ENCODE assay signal across 9 mouse cellular contexts in genomic region chr16:35660222-35660621, GRCm38 (mm10).
A peak's percentile ranks its signal among the peaks of the same experiment; 100 is the strongest.
DNase-seq lines count a peak whose midpoint lies in the region; ATAC-seq and TF ChIP-seq lines count a peak whose summit lies in the region.
"Had no signal": no experiment of that assay in that cellular context is flagged by ENCODE, and none has a peak within 500 bp of the region (broad histone marks: within the 10 kb centered on the region; RNA-seq: fewer than 3 reads in every experiment).

No protein-coding gene starts in this region.

- peak in 1 of 2 experiments; percentile 24 for DNase-seq in heart, adult 2 months
- no peak for DNase-seq in heart, adult 18-20 months
- no peak for DNase-seq in embryonic facial prominence, embryonic 14.5 days (ENCODE audit: low spot score)
- DNase-seq in left cerebral cortex, postnatal 4 days = no peak
- no peak for DNase-seq in frontal cortex, postnatal 14 days (ENCODE audit: low spot score in 2 of 2)
- DNase-seq in layer of hippocampus, adult 11-12 months (ENCODE audit: low spot score) = no peak
- DNase-seq: cerebellum, postnatal 10 days had no signal

- peaks cover 11% of the 10 kb centered on the region for H3K27me3 ChIP-seq in heart, adult 2 months (ENCODE audit: control insufficient read depth, insufficient read depth, low read length)
- H3K27me3 ChIP-seq in embryonic facial prominence, embryonic 14.5 days (replicated peaks; ENCODE audit: control insufficient read depth, insufficient read depth, low read length) = peaks cover 39% of the 10 kb centered on the region
- H3K27me3 ChIP-seq in intestine, embryonic 15.5 days (replicated peaks) = peaks cover 31% of the 10 kb centered on the region
- H3K27me3 ChIP-seq in midbrain, embryonic 15.5 days (replicated peaks) = peaks cover 11% of the 10 kb centered on the region

- H3K27ac ChIP-seq in heart, adult 2 months = no peak overlapping the region
- H3K27ac ChIP-seq in embryonic facial prominence, embryonic 14.5 days (replicated peaks; ENCODE audit: low read depth, low read length) = no peak overlapping the region
- H3K27ac ChIP-seq in intestine, embryonic 15.5 days = no peak overlapping the region
- no peak overlapping the region for H3K27ac ChIP-seq in midbrain, embryonic 15.5 days

- WGBS in heart, adult 2 months = 13% methylated on average over 36 of the region's 36 CpGs
- WGBS in embryonic facial prominence, embryonic 14.5 days = 24% methylated on average over 11 of the region's 36 CpGs
- 6% methylated on average over 36 of the region's 36 CpGs for WGBS in intestine, embryonic 15.5 days
- WGBS in midbrain, embryonic 15.5 days = 36% methylated on average over 36 of the region's 36 CpGs

- H3K4me3 ChIP-seq in heart, adult 2 months = peak overlapping the region; percentile 20
- peak overlapping the region; percentile 37 for H3K4me3 ChIP-seq in embryonic facial prominence, embryonic 14.5 days (ENCODE audit: low read depth, low read length)
- peak overlapping the region; percentile 42 for H3K4me3 ChIP-seq in intestine, embryonic 15.5 days (replicated peaks)
- H3K4me3 ChIP-seq in midbrain, embryonic 15.5 days = peak overlapping the region; percentile 21

- no peak for TF ChIP-seq POLR2A in heart, adult 2 months (IDR thresholded peaks at IDR 0.05; ENCODE audit: insufficient read depth, low read depth, low read length)

- no peaks in the 10 kb centered on the region for H3K9me3 ChIP-seq in embryonic facial prominence, embryonic 14.5 days (ENCODE audit: control insufficient read depth, low read length)
- no peaks in the 10 kb centered on the region for H3K9me3 ChIP-seq in intestine, embryonic 15.5 days
- H3K9me3 ChIP-seq in midbrain, embryonic 15.5 days = no peaks in the 10 kb centered on the region

- peak overlapping the region; percentile 60 for H3K4me2 ChIP-seq in embryonic facial prominence, embryonic 14.5 days (ENCODE audit: low read depth, low read length)
- H3K4me2 ChIP-seq in intestine, embryonic 15.5 days (replicated peaks) = peak overlapping the region; percentile 87
- peak overlapping the region; percentile 40 for H3K4me2 ChIP-seq in midbrain, embryonic 15.5 days

- intact Hi-C loops in heart, adult 2 months (cut with DNase I) = no loop called here
- intact Hi-C loops in left cerebral cortex, postnatal 4 days (cut with DNase I) = no loop called here

- no peak for TF ChIP-seq CTCF in heart, adult 2 months (IDR thresholded peaks at IDR 0.05)

- H3K36me3 ChIP-seq in heart, adult 2 months (ENCODE audit: control insufficient read depth, insufficient read depth, low read length) = no peaks in the 10 kb centered on the region
- H3K36me3 ChIP-seq in embryonic facial prominence, embryonic 14.5 days (ENCODE audit: control insufficient read depth, insufficient read depth, low read length) = no peaks in the 10 kb centered on the region
- H3K36me3 ChIP-seq in intestine, embryonic 15.5 days = no peaks in the 10 kb centered on the region
- H3K36me3 ChIP-seq in midbrain, embryonic 15.5 days (replicated peaks) = 0 out of 2 replicates have a peak, but pooled peaks cover 4% of the 10 kb centered on the region

- H3K9ac ChIP-seq in heart, adult 2 months (ENCODE audit: low read depth, low read length) = peak overlapping the region; percentile 19
- H3K9ac ChIP-seq in embryonic facial prominence, embryonic 14.5 days (ENCODE audit: low read depth, low read length) = peak overlapping the region; percentile 3; the same call in 1 of the 2 replicates
- H3K9ac ChIP-seq in intestine, embryonic 15.5 days = 0 out of 2 replicates have a peak overlapping the region, but pooled peaks have one; percentile 17
- H3K9ac ChIP-seq in midbrain, embryonic 15.5 days = no peak overlapping the region

- ATAC-seq in embryonic facial prominence, embryonic 14.5 days (ENCODE audit: low read depth) = 0 out of 2 replicates have a peak, but pooled peaks have one; percentile 15
- ATAC-seq in intestine, embryonic 15.5 days = peak; percentile 45; the same call in 1 of the 2 replicates
- ATAC-seq in midbrain, embryonic 15.5 days (replicated peaks) = no peak

- no peak for TF ChIP-seq EP300 in heart, adult 2 months (IDR thresholded peaks at IDR 0.05; ENCODE audit: insufficient read depth, low read depth, low read length)

- H3K4me1 ChIP-seq in heart, adult 2 months (ENCODE audit: control insufficient read depth, insufficient read depth, low read length) = no peaks in the 10 kb centered on the region
- H3K4me1 ChIP-seq in embryonic facial prominence, embryonic 14.5 days (ENCODE audit: control insufficient read depth, insufficient read depth, low read length) = peaks cover 5% of the 10 kb centered on the region; the same call in 1 of the 2 replicates
- peaks cover 8% of the 10 kb centered on the region; the same call in 1 of the 2 replicates for H3K4me1 ChIP-seq in intestine, embryonic 15.5 days (replicated peaks)
- H3K4me1 ChIP-seq in midbrain, embryonic 15.5 days = no peaks in the 10 kb centered on the region; the same call in 1 of the 2 replicates

- H3K79me2 ChIP-seq in heart, adult 2 months (replicated peaks; ENCODE audit: control insufficient read depth, insufficient read depth, low read length) = no peaks in the 10 kb centered on the region
